Comparison of ENCODE assay signal across 10 mouse cellular contexts in the genomic region with DNA sequence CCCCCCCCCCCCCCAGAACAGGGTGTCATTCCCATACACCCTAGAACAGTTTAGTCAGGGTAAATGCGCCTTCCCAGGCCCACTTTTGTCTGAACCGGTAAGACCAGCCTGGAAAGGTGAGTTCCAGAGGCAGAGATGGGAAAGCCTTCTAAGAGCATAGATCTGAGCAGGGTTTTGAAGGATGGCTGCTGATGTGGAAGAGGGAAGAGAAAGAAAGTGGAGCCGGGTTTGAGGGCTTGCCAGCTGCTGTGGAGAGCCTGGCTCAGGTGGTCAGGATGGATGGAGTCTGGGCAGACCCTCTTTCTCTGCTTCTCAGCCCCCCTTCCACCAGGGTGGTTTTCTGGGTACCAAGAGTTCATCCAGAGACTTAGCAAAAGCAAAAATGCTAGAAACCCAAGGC. TPM values are rescaled to one million over a fixed set of nuclear protein-coding genes. Genes with fewer than 3 reads are reported as not detected.
DNase-seq lines count a peak whose midpoint lies in the region; ATAC-seq lines count a peak whose summit lies in the region.
"Had no signal": no experiment of that assay in that cellular context is flagged by ENCODE, and none has a peak within 500 bp of the region (broad histone marks: within the 10 kb centered on the region; RNA-seq: fewer than 3 reads in every experiment).

No protein-coding gene starts in this region.

- no peak for DNase-seq in kidney, postnatal 25 days
- no peak for DNase-seq in midbrain, embryonic 14.5 days
- no peak for DNase-seq in urinary bladder, postnatal 4 days (ENCODE audit: low spot score in 2 of 2)
- DNase-seq in layer of hippocampus, postnatal 36 days, result no peak
- DNase-seq: gastrocnemius, adult 2 months; lung, postnatal 14 days had no signal

- H3K4me1 ChIP-seq in kidney, embryonic 15.5 days, result peaks cover 85% of the 10 kb centered on the region
- H3K4me1 ChIP-seq in embryonic facial prominence, embryonic 13.5 days, result peaks cover 79% of the 10 kb centered on the region
- H3K4me1 ChIP-seq in hindbrain, embryonic 15.5 days (replicated peaks), result peaks cover 75% of the 10 kb centered on the region
- H3K4me1 ChIP-seq in midbrain, embryonic 14.5 days (ENCODE audit: control insufficient read depth, insufficient read depth, low read length), result peaks cover 77% of the 10 kb centered on the region

- H3K27me3 ChIP-seq in kidney, embryonic 15.5 days, result peaks cover 13% of the 10 kb centered on the region; the same call in 1 of the 2 replicates
- peaks cover 9% of the 10 kb centered on the region for H3K27me3 ChIP-seq in embryonic facial prominence, embryonic 13.5 days
- no peaks in the 10 kb centered on the region for H3K27me3 ChIP-seq in hindbrain, embryonic 15.5 days
- no peaks in the 10 kb centered on the region for H3K27me3 ChIP-seq in midbrain, embryonic 14.5 days (ENCODE audit: control insufficient read depth, insufficient read depth, low read length)

- no peak overlapping the region; the same call in 1 of the 2 replicates for H3K9ac ChIP-seq in kidney, embryonic 15.5 days
- no peak overlapping the region for H3K9ac ChIP-seq in embryonic facial prominence, embryonic 13.5 days
- 0 out of 2 replicates have a peak overlapping the region, but pooled peaks have one; percentile 19 for H3K9ac ChIP-seq in hindbrain, embryonic 15.5 days
- peak overlapping the region; percentile 34; the same call in 1 of the 2 replicates for H3K9ac ChIP-seq in midbrain, embryonic 14.5 days (replicated peaks; ENCODE audit: low read length)

- no peaks in the 10 kb centered on the region for H3K36me3 ChIP-seq in kidney, embryonic 15.5 days
- no peaks in the 10 kb centered on the region for H3K36me3 ChIP-seq in embryonic facial prominence, embryonic 13.5 days
- H3K36me3 ChIP-seq in hindbrain, embryonic 15.5 days, result no peaks in the 10 kb centered on the region
- H3K36me3 ChIP-seq in midbrain, embryonic 14.5 days (ENCODE audit: control insufficient read depth, insufficient read depth, low read length), result no peaks in the 10 kb centered on the region

- no peaks in the 10 kb centered on the region for H3K9me3 ChIP-seq in kidney, embryonic 15.5 days (replicated peaks)
- H3K9me3 ChIP-seq in embryonic facial prominence, embryonic 13.5 days, result no peaks in the 10 kb centered on the region
- no peaks in the 10 kb centered on the region for H3K9me3 ChIP-seq in hindbrain, embryonic 15.5 days
- H3K9me3 ChIP-seq in midbrain, embryonic 14.5 days (ENCODE audit: control insufficient read depth, low read length), result no peaks in the 10 kb centered on the region

- 47% methylated on average over 3 of the region's 3 CpGs for WGBS in kidney, embryonic 15.5 days
- 27% methylated on average over 3 of the region's 3 CpGs for WGBS in embryonic facial prominence, embryonic 13.5 days
- WGBS in hindbrain, embryonic 15.5 days, result 32% methylated on average over 3 of the region's 3 CpGs
- 19% methylated on average over 3 of the region's 3 CpGs for WGBS in midbrain, embryonic 14.5 days

- no peak overlapping the region; the same call in 1 of the 2 replicates for H3K4me3 ChIP-seq in kidney, embryonic 15.5 days (replicated peaks)
- no peak overlapping the region for H3K4me3 ChIP-seq in embryonic facial prominence, embryonic 13.5 days
- H3K4me3 ChIP-seq in hindbrain, embryonic 15.5 days, result no peak overlapping the region
- H3K4me3 ChIP-seq in midbrain, embryonic 14.5 days (replicated peaks; ENCODE audit: low read depth, low read length), result peak overlapping the region; percentile 12; the same call in 1 of the 2 replicates
- H3K4me3 ChIP-seq: gastrocnemius, adult 2 months had no signal

- ATAC-seq in kidney, embryonic 15.5 days (replicated peaks; ENCODE audit: low FRiP score), result no peak
- ATAC-seq in embryonic facial prominence, embryonic 13.5 days (ENCODE audit: insufficient number of reproducible peaks, insufficient read depth, low FRiP score, low TSS enrichment, low read depth), result no peak
- no peak for ATAC-seq in hindbrain, embryonic 15.5 days (ENCODE audit: low FRiP score, low read depth)
- ATAC-seq in midbrain, embryonic 14.5 days (ENCODE audit: low FRiP score, low TSS enrichment), result no peak
- no peak for ATAC-seq in activated CD4-positive, CD25-positive, alpha-beta regulatory T cell, adult 4 months

- H3K4me2 ChIP-seq in kidney, embryonic 15.5 days, result peak overlapping the region; percentile 44; the same call in 1 of the 2 replicates
- H3K4me2 ChIP-seq in embryonic facial prominence, embryonic 13.5 days, result peak overlapping the region; percentile 57
- H3K4me2 ChIP-seq in hindbrain, embryonic 15.5 days, result peak overlapping the region; percentile 45; the same call in 1 of the 2 replicates
- peak overlapping the region; percentile 48 for H3K4me2 ChIP-seq in midbrain, embryonic 14.5 days (ENCODE audit: low read length)

- H3K27ac ChIP-seq in kidney, embryonic 15.5 days, result peak overlapping the region; percentile 74
- H3K27ac ChIP-seq in embryonic facial prominence, embryonic 13.5 days, result peak overlapping the region; percentile 41; the same call in 1 of the 2 replicates
- H3K27ac ChIP-seq in hindbrain, embryonic 15.5 days (replicated peaks), result peak overlapping the region; percentile 60; the same call in 1 of the 2 replicates
- peak overlapping the region; percentile 86 for H3K27ac ChIP-seq in midbrain, embryonic 14.5 days (replicated peaks; ENCODE audit: low read depth, low read length)

RNA-seq across cellular contexts. Expression of a gene that starts 55.7 kb away (rescaled TPM):
- 107 and 110 TPM in 2 replicates for polyA plus RNA-seq in kidney, embryonic 15.5 days (2015; fragmentation: Nextera tagmentation; extraction: Ambion mirVana)
- 98.6 and 111 TPM in 2 replicates for polyA plus RNA-seq in embryonic facial prominence, embryonic 13.5 days (2015; fragmentation: Nextera tagmentation; extraction: Ambion mirVana)
- polyA plus RNA-seq in hindbrain, embryonic 15.5 days (2015; fragmentation: Nextera tagmentation; extraction: Ambion mirVana), result 19.0 and 24.9 TPM in 2 replicates
- polyA plus RNA-seq in midbrain, embryonic 14.5 days (2014; fragmentation: Nextera tagmentation; extraction: Ambion mirVana), result 15.5 and 23.7 TPM in 2 replicates
- total RNA-seq in layer of hippocampus, postnatal 36 days (2021), result 1 to 10 TPM; 4.8 to 5.5 TPM
- 10 to 100 TPM; 19.3 to 30.4 TPM for polyA plus RNA-seq in activated CD4-positive, CD25-positive, alpha-beta regulatory T cell, adult 4 months (2017; shearing (Covaris generic))

Comparison
In these comparisons a context has a peak if more than half of its experiments do, and no peak if none do; other contexts are left out.
1. H3K9ac ChIP-seq: peak in hindbrain, embryonic 15.5 days (single experiment) and midbrain, embryonic 14.5 days (single experiment); none in kidney, embryonic 15.5 days (single experiment) and embryonic facial prominence, embryonic 13.5 days (single experiment).
2. Peak in every context shown above with its lines, with median percentiles within 50 percentile points of each other: H3K27ac ChIP-seq and H3K4me2 ChIP-seq.